Mouse (Mus musculus): ENCODE measurements around the gene Nedd4.
"Not testable (repeated sequence)": the region's sequence is repeated elsewhere in the genome, so short reads cannot be mapped to it uniquely, and the experiment has no call there.

The Nedd4 gene

DNA sequence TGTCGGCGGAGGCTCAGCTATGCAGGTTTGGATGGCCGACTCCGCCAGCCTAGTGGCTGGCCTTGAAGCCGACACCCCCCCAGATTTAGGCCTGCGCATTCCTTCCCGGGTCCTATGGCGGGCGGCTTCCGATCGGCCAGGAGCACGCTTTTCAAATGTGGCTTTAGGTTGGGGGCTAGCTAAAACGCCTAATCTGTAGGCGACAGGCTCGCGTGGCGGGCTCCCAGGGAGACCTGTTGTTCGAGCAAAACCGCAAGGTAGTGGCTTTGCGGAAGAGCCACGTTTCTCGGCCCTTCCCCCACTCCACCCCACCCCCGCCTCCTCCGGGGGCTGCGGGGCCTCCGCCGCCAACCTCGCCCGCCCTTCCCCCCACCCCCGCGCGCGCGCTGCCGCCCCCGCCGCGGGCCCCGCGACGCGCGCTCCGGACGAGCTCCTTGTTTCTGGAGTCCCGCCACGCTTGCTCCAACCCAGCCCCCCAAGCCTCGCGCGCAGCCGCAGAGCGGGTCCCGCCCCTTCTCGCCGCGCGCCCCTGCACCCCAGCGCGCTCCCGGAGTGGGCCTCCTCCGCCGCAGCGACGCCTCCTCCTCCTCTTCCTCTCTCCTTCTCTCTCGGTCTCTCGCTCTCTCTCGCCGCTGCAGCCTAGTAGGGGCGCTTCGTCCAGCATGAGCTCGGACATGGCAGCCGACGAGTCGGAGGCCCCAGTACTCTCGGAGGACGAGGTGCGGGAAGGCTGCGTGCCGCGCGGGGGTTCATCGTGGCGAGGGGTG, at the start of gene Nedd4:
Gene Nedd4, plus strand, starts transcription at position 452 of the 767 bp plus-strand sequence.
- DNase-seq (ENCODE audit: low read depth): peak; percentile 97

DNA sequence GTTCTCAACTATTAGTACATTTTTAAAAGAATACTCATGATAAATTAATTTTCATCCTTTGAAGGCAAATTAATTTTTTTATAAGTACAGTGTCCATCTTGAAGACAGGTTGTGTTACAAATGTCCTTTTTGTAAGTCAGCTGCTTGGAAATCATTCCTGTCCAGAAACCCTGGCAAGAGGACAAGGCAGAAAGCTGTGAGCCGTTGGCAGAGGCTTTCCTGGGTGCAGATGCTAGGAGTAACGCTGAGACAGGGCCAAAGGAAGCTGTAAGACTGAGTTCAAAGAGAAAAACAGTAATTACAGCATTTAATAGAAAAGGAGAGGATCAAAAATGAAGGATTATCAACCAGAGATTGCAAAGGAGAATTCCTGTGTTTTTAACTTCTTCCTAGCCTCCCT, 48.3 kb upstream of the Nedd4 start:
- no peak for DNase-seq (ENCODE audit: low read depth)

DNA sequence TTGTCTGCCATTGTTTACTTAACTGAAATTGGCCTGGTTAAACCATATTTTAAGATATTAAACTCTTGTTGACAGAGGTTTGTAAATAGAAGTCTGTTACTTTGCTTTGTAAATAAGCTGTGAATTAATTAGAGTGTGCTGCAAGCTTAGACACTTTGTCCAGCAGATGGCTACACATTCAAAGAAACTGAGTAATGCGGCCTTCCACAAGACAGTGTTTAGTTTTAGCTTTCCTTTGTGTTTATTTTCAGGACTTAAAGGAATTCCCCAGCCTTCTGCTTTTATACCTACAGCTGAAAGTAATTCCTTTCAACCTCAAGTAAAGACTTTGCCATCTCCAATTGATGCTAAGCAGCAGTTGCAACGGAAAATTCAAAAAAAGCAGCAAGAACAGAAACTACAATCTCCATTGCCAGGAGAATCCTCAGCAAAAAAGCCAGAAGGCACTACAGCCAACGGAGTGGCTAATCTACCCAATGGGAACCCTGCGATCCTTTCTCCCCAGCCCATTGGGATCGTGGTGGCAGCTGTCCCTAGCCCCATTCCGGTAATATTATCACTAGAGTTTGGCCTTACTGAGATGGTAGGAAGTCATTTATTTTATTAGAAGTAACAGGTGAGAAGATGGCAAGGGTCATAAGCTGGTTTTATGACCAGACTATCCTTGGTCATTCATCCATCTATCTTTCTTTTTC, 47.2 kb upstream of the Nedd4 start:
- peak; percentile 68 for DNase-seq (ENCODE audit: low read depth)

DNA sequence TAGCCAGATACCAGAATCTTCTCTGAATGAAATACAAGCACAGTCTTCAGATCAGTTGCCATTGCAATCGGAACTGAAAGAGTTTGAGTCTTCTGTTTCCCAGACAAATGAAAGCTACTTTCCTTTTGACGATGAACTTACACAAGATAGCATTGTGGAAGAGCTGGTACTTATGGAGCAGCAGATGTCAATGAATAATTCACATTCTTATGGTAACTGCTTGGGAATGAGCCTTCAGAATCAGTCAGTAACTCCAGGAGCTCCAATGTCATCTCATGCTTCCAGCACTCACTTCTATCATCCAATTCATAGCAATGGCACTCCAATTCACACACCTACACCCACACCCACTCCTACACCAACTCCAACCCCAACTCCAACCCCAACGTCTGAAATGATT, 44.1 kb upstream of the Nedd4 start:
- no peak for DNase-seq (ENCODE audit: low read depth)

DNA sequence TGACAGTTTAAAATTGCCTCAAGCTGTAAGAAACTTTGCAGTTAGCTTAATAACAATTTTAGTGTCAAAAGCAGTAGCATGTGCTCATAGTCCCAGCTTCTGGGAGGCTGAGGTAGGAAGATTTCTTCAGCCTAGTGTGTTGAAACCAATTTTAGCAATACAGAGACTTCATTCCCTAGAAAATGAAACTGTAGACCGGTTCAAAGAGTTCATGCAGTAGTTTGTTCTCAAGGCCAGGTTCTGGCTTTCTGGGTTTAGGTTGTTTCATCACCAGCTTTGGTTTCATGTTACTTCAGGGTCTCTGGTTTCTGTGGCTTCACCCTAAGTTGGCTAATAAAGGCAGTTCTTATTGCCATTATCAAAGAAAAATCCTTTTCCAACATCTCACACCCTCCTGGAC, 38.5 kb upstream of the Nedd4 start:
- DNase-seq (ENCODE audit: low read depth): no peak

DNA sequence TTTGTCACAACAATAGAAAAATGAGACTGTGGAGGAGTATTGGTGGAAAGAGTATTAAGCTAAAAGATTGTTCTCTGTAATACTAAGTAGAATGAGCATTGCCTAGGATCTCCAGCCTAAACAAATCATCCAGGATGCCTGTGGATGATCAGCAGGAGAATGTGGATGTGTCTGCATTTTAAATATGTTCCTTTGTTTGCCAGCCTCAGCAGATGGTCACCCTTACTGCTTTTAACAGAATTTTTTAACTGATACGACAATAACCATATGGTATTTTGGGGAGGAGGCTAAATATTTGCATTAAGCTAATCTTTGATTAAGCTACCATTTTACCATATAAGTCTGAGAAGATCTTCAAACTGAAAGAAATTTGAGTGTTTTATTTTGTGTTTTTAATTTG, 34.5 kb upstream of the Nedd4 start:
- DNase-seq (ENCODE audit: low read depth): no peak

DNA sequence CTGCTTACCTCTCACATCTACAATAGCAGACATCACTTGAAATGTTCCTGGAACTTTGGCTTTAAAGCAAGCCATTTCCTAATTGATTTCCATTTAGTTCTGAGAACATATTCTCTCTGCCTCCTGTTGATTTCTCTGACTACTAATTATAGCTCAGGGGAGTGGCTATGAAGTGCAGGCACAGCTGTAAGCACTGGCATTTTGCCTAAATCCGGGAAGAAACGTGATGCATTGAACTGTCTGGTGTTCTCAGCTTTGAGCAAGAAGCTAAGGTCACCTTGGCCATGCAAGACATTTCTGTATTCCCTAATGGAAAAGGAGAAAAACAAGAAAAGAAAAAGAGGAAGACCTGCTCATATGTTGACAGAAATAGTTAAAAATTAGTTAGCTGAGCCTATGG, 33.6 kb upstream of the Nedd4 start:
- peak; percentile 73 for DNase-seq (ENCODE audit: low read depth)

DNA sequence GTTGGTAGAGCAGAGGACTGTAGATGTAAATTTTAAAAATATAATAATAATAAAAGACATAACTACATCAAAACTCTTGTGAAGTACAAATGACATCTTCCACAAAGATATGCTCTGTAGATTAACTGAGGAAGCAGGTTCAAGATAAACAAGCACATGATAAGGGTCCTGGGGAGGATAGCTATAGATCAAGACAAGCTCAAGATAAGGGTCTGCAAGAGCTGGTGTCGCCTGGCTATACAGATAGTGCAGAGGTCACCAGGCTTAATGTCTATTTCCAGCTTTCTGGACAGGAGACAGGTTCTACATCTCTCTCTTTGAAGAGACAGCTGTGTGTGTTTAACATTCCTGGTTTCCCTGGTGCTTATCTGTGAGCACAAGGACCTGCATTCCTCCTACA, 29.9 kb upstream of the Nedd4 start:
- no peak for DNase-seq (ENCODE audit: low read depth)

DNA sequence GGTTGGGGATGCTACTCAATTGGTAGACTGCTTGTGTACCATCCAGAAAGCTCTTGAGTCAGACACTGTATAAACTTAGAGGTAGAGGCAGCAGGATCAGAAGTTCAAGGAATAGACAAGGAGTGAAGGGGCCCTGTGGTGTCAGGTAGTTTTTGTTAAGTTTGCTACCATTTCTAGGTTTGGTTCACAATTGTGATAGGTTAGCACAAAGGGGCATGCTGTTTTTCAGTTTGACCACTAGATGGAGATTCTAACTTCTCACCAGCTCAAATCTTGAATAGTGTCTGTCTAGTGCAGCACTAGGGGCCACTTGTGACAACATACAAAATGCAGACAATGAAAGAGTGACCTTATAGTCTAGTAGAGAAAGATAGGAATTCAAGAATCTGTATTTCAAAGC, 27.0 kb upstream of the Nedd4 start:
- peak; percentile 66 for DNase-seq (ENCODE audit: low read depth)

DNA sequence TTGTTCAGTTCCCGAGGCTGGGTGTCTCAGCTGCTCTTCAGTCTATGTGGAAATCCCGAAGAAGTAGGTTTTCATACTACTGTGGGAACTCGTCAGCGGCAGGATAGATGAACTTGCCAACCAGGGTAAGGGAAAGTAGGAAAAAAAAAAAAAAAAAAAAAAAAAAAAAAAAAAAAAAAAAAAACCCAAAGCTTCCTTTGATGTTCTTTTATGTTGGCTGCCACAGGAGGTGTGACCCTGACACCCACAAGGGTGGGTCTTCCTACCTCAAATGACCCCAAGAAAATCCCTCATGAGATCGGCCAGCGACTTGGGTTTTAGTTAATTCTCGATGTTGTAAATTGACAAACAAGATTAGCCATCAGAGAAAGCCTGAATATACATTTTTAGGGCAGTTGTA, 25.6 kb upstream of the Nedd4 start:
- no peak for DNase-seq (ENCODE audit: low read depth)

DNA sequence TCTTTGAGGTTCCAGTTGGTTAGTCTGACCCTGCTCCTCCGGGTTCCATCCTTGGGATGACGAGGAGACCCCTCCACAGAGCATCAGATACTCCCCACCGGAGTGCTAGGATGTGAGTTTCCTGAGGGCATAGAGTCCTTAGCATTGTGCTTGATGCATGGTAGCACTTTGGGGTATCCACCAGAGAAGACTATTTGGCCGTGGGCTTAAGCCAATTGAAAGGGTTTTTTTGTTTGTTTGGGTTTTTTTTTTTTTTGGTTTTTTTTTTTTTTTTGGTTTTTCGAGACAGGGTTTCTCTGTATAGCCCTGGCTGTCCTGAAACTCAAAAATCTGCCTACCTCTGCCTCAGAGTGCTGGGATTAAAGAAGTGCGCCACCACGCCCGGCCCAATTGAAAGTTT, 24.9 kb upstream of the Nedd4 start:
- DNase-seq (ENCODE audit: low read depth): no peak

DNA sequence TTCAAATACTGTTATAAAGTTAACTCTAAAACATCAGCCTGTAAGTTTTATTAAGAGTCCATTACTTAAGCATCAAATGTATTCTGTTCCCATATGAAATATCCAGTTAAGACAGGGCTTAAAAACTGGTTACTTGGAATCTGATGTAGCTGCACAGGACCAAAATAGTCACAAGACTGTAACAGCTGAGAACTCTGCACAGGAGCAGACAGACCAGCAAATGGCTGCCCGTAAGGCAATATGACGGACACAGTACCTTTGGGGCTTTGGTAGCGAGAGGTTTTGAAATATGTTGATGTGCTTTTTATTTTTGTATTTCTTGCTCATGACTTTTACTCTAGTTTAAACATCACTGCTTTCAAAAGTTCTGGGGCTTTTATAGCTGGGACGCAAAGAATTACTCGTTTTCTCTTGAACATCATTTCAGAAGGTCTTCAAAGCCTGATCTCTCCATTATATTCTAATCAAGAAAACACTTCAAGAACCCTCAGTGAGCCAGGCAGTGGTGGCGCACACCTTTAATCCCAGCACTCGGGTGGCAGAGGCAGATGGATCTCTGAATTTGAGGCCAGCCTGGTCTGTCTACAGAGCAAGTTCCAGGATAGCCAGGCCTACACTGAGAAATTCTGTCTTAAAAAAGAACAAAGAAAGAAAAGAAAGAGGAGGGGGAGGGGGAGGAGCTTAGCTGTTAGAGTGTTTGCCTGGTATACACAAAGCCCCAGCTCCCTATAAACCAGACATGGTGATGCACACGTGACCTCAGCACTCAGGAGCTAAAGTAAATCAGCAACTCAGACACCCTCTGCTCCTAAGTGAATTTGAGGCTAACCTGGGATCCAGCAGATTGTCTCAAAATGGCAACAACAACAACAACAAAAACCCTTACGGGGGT, 22.9 kb upstream of the Nedd4 start:
- DNase-seq (ENCODE audit: low read depth): peak; percentile 81

DNA sequence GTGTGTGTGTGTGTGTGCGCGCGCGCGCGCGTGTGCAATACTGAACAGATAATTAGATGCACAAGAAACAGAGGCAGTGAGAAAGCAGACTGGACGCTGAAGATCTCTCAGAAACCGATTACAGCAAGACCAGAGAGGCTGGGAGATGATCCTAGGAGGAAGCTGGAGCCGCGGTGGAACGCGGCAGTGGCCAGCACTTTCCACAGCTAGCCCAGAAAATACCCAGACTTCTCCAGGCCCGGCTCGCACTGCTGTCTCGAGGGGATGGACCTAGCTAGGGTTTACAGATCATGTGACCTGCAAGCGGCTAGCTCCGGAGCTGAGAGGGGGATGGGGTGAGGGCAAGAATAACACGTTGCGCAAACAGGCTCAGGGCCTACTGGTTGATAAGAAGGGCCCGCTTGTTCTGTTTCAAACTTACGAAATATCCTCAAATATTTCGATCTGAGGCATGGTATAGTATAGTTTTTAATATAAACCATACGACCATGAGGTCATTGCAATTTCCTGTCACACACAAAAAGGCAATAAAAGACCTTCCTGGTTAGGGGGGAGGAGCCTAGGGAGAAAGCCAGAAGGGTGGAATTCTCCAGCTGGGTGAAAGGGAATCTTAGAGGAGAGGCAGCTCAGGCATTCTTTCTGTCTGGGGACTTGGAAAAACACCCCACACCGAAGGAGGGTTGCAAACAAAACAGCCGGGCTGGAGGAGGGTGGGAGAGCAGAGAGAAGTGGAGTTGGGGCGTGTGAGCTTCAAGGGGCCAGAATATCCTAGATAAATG, 22.1 kb upstream of the Nedd4 start:
- peak; percentile 97 for DNase-seq (ENCODE audit: low read depth)

DNA sequence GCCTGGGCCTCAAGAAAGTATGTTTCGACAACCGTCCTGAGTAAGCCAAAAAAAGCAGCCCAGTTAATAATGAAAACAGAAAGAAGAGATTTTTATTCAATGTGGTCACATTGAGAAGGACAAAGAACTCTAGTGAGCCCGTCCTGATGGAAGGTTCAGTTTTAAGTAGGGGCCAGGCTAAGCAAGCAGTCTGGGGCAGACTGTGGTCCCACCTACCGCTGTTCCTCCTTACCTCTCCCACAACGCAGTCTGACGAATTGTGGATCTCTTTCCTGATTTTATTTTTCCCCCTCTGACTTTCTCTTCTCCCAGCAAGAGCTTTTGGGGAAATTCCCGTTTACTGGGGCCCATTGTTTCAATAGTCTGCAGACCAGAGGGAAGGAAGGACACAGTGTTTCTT, 21.5 kb upstream of the Nedd4 start:
- no peak for DNase-seq (ENCODE audit: low read depth)

DNA sequence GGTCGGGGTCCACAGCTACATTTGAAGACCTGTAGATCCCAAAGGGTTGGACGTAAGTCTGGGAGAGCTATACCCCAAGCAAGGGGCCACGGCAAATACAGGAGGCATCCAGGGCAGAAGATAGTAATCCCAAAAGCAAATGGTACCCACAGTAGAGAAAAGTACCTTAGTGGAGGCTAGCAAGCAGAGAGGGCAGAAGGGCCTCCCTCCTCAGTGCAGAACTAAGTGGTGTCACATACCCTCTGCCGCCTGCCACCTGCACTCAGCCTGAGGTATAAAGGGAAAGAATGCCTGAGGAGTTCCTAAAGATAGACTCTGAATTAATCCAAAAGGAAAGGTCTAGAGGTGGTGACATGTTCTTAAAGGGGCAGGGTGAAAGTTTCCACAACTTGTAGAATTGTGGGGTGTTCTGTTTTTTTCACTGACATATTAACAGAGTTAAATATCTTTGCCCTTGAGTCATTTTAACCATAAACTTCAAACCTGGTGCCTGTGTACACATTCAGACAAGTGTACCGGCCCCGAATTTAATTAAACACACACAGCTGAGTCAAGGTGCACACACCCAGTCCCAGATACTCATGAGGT, 21.0 kb upstream of the Nedd4 start:
- no peak for DNase-seq (ENCODE audit: low read depth)

DNA sequence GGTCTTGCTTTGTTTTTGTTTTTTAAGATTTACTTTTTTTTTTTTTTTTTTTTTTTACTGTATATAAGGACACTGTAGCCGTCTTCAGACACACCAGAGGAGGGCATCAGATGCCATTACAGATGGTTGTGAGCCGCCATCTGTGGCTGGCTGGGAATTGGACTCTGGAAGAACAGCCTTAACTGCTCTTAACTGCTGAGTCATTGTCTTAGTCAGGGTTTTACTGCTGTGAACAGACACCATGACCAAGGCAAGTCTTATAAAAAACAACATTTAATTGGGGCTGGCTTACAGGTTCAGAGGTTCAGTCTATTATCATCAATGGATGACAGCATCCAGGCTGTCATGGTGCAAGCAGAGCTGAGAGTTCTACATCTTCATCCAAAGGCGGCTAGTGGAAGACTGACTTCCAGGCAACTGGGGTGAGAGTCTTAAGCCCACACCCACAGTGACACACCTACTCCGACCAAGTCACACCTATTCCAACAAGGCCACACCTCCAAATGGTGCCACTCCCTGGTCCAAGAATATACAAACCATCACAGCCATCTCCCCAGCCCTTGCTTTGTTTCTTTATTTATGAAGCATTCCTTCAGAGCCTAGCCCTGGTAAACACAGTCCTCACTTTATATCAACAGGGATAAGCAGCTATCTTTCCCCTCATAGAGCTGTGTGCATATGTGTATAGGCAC, 19.2 kb upstream of the Nedd4 start:
- not testable (repeated sequence) for DNase-seq (ENCODE audit: low read depth)

DNA sequence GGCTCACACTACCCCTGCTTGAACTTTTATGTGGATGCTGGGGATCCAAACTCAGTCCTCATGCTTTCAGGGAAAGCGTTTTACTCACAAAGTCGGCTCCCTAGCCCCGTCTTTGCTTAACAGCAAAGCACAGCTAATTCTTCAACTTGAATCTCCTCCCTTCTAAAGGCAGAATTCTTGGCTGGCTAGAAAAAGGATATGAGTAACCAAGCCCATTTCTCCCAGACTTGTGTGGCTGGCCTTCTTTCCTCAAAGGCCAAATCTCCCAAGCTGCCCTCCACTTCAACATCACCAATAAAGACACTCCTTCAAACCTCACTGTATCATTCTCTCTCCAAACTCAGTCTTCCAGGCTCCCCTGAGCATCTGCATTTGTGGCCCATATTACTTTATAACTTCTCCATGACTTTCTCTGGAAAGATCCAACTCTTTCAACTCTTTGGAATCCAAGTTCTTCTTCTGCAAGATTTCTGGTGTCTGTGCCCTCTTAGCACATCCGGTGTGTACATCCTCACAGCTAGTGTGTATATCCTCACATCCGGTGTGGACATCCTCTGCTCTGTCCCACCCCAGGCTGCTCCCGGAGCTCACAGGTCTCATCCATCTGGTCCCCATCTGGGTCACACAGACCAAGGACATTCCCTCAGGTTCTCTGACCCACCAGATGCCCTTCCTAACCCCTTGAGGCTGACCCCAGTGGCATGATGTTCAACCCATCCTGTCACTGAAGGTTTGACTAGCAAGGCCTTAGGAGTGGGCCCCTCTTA, 18.3 kb upstream of the Nedd4 start:
- DNase-seq (ENCODE audit: low read depth): peak; percentile 67

DNA sequence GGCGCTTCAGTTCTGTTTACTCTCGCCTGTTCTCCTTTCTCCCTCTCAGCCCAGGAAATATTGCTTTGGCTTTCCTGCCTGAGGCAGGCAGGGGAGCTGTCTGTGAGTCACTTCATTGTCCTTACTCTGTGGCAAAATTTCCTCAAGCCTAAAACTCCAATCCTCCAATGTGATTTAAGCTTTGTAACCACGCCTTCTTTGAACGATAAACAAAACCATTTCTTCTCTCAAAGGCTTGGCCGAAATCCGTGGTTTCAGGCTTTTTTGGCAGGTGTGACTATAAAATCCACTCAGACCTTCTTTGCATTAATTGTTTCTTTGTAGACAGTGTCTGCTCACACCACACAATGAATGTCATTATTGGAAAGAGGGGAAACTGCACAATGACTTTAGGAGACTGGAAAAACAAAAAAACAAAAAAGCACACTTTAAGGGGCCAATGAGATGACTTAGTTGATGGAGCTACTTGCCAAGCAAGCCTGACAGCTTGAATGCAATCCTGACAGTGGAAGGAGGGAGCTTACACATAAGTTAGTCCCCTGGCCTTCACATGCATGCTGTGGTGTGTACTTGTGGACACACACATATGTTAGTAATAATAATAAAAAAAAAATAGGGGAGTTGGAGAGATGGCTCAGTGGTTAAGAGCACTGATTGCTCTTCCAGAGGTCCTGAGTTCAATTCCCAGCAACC, 17.6 kb upstream of the Nedd4 start:
- peak; percentile 82 for DNase-seq (ENCODE audit: low read depth)

DNA sequence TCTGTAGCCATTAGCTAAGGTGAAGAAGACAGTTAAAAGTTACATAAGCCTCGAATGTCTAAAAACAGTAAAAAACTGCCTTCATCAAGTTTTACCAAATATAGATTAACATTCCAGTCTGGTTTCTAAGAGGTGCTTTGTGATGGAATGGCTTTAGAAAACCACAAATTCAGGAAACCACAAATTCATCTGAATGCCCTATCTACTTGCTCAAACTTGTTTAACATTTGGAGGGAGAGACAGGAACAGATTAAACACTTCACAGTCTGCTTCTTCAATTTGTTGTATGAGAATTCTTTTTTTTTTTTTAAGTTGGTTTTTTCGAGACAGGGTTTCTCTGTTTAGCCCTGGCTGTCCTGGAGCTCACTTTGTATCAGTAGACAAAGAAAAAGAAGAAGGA, 12.4 kb upstream of the Nedd4 start:
- peak; percentile 50 for DNase-seq (ENCODE audit: low read depth)

DNA sequence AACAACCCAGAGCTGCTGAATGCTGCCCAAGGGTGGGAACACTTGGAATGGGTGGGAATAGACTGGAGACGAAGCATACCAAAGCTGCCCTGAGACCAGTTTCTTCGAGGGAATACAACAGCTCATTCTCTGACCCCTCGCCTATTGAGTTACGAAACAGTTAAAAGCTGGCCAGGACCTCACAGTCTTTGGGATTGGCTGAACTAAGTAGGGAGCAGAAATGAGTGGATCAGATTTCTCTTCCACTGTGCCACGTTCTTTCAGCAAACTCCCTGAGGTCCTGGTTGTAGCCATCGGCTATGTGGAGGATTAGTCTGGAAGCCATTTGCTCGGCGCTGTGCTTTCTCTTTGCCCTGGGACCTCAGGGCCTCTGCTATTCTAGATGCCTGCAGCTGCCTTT, 9.2 kb upstream of the Nedd4 start:
- DNase-seq (ENCODE audit: low read depth): peak; percentile 95

Measured in NIH3T3 (cell line).